Mouse (Mus musculus) limb, embryonic 10.5 days (tissue): ENCODE results near the gene Gm4952. TPM values are rescaled to one million over a fixed set of nuclear protein-coding genes. Genes with fewer than 3 reads are reported as not detected.
"Not testable (repeated sequence)": the region's sequence is repeated elsewhere in the genome, so short reads cannot be mapped to it uniquely, and the experiment has no call there.

ENCODE experiments used
- DNase-seq: peaks from one replicate; pipeline ENCODE4 v3.0.0-alpha.2; 2017; ENCODE audit warnings: low spot score
- H3K27ac ChIP-seq: fragments of 300-500 bp; sonication (generic); 2 replicates; pipeline ENCODE4 v1.5.1; 2016; ENCODE audit warnings: mild to moderate bottlenecking
- H3K27me3 ChIP-seq: fragments of 300-500 bp; sonication (generic); 2 replicates; pipeline ENCODE4 v1.6.1; 2016; ENCODE audit warnings: low read depth, mild to moderate bottlenecking; ENCODE audit not compliant: poor library complexity, severe bottlenecking
- H3K36me3 ChIP-seq: fragments of 300-500 bp; sonication (generic); 2 replicates; pipeline ENCODE4 v1.6.1; 2016; ENCODE audit warnings: mild to moderate bottlenecking, moderate library complexity
- H3K4me1 ChIP-seq: fragments of 300-500 bp; sonication (generic); 2 replicates; pipeline ENCODE4 v1.6.1; 2016
- H3K4me3 ChIP-seq: fragments of 300-500 bp; sonication (generic); 2 replicates; pipeline ENCODE4 v1.5.1; 2016; ENCODE audit warnings: mild to moderate bottlenecking, moderate library complexity
- H3K9me3 ChIP-seq: fragments of 300-500 bp; sonication (generic); replicated peaks from 2 replicates; pipeline ENCODE4 v1.6.1; 2016; ENCODE audit warnings: mild to moderate bottlenecking
- WGBS: fragments of 180-500 bp; shearing (Covaris S2); methylation state at CpG from one replicate; pipeline ENCODE4 v1.1.7; 2016; 5-methylcytosine and 5-hydroxymethylcytosine counted together
- polyA plus RNA-seq: library from polyadenylated mRNA; unstranded; fragments of >200 nt; fragmentation: Nextera tagmentation; extraction: Ambion mirVana; gene quantifications from 2 replicates; pipeline ENCODE4 v1.2.1, GENCODE M21; 2016

Gene Gm4952
- polyA plus RNA-seq, 1 experiment from 2014 or later, result not detected

DNA sequence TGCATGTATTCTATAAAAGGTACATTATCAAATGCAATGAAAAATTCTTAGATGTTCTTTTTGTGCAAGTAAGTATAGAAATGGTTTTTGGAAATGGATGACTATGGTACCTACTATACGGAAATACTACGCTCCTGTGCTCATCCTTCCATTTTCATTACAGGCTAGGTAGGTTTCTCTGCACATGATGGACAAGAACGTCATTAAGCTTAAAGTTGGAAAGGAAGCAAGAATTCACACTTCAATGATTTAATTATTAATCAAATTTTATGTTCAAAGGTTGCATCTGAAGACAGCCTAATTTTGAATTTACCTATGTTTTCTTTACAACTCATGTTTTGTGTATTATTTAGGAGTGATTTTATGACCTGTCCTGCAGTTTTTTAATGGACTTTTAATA is 34.5 kb downstream of the Gm4952 start:
- Histone ChIP-seq H3K4me1 (no peaks in the 10 kb centered on the region), H3K4me3 (no peak overlapping the region), H3K36me3 (no peaks in the 10 kb centered on the region), H3K27ac (no peak overlapping the region), H3K27me3 (no peaks in the 10 kb centered on the region), H3K9me3 (no peaks in the 10 kb centered on the region)
- no peak for DNase-seq
- 98% methylated on average over 3 of the region's 3 CpGs for WGBS

DNA sequence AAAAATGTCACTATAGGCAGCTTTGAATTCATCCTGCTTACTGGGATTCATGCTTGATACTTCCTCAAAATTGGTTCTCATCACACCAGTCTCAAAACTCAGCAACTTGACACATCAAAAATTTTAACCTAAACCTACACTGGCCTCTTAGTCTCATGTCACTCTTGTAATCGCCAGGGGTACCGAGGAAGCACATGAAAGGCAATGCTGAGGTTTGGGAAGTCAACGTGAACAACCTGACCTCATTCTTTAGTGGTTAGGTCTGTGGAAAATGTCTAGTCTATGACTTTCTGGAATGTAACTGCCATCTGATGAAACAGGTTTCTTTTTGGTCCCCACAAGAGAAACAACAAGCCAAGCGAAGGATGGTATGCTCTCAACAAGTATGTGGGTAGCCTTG is 35.2 kb downstream of the Gm4952 start:
- H3K27me3 ChIP-seq, result no peaks in the 10 kb centered on the region
- H3K4me1 ChIP-seq, result no peaks in the 10 kb centered on the region
- no peaks in the 10 kb centered on the region for H3K36me3 ChIP-seq
- DNase-seq, result no peak
- 84% methylated on average over 4 of the region's 4 CpGs for WGBS
- H3K27ac ChIP-seq, result no peak overlapping the region
- no peaks in the 10 kb centered on the region for H3K9me3 ChIP-seq
- H3K4me3 ChIP-seq, result no peak overlapping the region

DNA sequence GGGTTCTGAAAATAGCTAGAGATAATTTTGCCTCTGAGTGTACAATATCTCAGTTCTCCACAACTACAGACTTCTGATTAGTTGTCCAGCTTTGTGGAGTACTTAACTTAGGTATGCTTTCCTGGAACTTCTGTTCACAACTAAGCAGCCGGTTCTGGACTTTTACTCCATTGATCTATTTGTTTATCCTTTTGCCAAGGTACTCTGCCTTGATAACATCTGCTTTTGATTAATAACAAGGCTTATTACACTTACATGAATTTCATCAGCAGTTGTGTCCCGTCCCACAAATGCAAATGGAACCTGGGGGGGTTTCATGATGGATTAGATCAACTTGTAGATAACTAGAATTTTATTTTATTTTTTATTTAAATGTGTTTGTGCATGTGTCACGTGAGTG is 37.1 kb downstream of the Gm4952 start:
- H3K36me3 ChIP-seq, result no peaks in the 10 kb centered on the region
- WGBS, result 81% methylated on average over 3 of the region's 3 CpGs
- H3K27ac ChIP-seq, result no peak overlapping the region
- H3K27me3 ChIP-seq, result no peaks in the 10 kb centered on the region
- no peak overlapping the region for H3K4me3 ChIP-seq
- H3K4me1 ChIP-seq, result no peaks in the 10 kb centered on the region
- no peak for DNase-seq
- no peaks in the 10 kb centered on the region for H3K9me3 ChIP-seq

DNA sequence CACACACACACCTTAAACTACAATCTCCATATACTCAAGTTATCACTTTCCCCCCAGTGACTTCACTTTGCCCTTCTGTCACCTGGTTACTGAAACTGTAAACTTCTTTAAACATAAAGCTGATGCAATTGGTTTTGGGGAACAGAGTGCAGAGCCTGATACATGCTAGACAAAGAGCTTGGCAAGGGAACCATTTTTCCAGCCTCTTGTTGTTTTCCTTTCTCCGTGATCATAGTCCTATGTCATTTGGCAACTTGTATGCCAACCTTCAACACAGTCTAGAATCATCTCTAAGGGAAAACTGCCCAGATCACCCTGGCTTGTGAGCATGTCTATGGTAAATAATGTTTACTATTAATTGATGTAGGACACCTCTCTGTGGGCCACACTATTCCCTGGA is 38.3 kb downstream of the Gm4952 start:
- 88% methylated on average over 1 of the region's 1 CpGs for WGBS
- Histone ChIP-seq H3K4me1 (no peaks in the 10 kb centered on the region), H3K4me3 (no peak overlapping the region), H3K27me3 (no peaks in the 10 kb centered on the region), H3K9me3 (no peaks in the 10 kb centered on the region), H3K36me3 (no peaks in the 10 kb centered on the region), H3K27ac (no peak overlapping the region)
- DNase-seq, result no peak

DNA sequence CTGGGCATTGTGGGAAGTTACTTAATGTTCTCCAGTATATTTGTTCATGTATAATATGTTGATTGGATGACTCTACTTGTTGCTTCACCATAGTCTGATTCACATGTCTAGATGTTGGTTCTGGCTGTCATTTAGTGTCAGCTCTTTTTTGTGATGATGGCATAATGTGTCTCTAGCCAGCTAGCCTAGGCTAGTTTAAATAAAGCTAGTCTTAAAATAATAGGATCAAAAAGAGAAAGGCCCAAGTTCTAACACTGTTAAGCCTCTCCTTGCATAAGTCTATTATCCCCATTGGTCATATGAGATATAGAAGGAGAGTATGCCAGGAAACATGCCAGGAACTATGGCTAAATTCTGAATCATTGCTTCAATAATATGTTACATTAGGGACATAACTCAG is 49.7 kb downstream of the Gm4952 start:
- H3K4me3 ChIP-seq, result no peak overlapping the region
- H3K36me3 ChIP-seq, result no peaks in the 10 kb centered on the region
- H3K27me3 ChIP-seq, result no peaks in the 10 kb centered on the region
- DNase-seq, result no peak
- H3K9me3 ChIP-seq, result no peaks in the 10 kb centered on the region
- no peaks in the 10 kb centered on the region for H3K4me1 ChIP-seq
- no peak overlapping the region for H3K27ac ChIP-seq

DNA sequence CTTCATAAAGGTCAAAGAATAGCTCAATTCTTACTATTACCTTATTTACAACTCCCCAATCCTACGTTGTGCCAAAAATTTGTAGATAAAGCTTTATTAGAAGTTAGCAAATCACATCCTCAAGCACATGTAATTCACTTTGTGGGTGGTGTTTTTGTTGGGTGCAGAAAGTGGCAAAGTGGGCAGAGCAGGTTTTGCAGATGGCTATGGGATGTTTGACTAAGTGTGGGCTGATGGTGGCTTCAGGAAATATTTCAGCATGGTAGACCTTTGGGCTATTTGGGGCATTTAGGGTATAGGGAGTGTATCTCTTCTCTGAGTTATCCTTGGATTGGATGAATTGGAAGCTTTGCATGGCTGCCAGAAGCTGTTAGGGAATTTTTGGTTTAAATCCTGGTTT is 66.4 kb downstream of the Gm4952 start:
- WGBS, result 76% methylated on average over 1 of the region's 1 CpGs
- H3K4me3 ChIP-seq, result no peak overlapping the region
- DNase-seq, result no peak

DNA sequence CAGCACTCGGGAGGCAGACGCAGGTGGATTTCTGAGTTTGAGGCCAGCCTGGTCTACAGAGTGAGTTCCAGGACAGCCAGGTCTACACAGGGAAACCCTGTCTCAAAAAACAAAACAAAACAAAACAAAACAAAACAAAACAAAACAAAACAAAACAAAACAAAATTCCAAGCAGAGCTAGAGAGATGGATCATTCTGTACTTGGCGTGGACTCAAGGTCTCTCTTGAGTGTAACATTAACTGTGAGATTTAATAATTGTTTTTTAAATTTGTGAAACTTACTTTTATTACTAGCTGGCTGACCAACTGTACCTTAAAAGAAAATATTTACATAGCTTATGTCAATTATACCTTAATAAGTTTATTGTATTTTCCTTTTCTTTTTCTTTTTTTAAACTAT is 68.8 kb downstream of the Gm4952 start:
- not testable (repeated sequence) for H3K4me1 ChIP-seq, H3K27ac ChIP-seq, H3K4me3 ChIP-seq, H3K27me3 ChIP-seq, DNase-seq, H3K9me3 ChIP-seq, H3K36me3 ChIP-seq
- 93% methylated on average over 3 of the region's 3 CpGs for WGBS

More for the DNA sequence above, 66.4 kb downstream of the Gm4952 start:
- no peak overlapping the region for H3K27ac ChIP-seq
- no peaks in the 10 kb centered on the region for H3K9me3 ChIP-seq
- H3K4me1 ChIP-seq, result no peaks in the 10 kb centered on the region
- H3K36me3 ChIP-seq, result no peaks in the 10 kb centered on the region
- no peaks in the 10 kb centered on the region for H3K27me3 ChIP-seq

DNA sequence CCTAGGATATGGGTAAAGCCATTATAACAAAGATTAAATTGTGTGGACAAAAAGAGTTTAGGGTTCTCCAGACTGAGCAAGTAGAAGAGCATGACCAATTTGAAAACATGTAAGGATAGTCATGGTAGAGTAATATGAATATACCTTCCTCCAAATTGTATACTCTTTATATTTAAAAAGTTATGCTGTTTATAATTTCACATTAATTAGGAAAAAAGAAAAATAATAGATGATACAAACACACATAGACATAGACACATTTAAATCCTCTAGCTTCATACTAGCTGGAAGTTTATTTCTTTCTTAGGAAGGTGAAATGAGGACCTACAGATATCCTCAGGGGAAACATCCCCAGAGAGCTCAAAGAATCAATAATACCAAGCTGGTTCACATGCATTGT is 70.4 kb downstream of the Gm4952 start, which contains the start of gene Olfr1442:
Olfr1442 (plus strand) TSS at position 301 of the 400 bp plus-strand sequence.
- Histone ChIP-seq H3K36me3 (no peaks in the 10 kb centered on the region), H3K9me3 (no peaks in the 10 kb centered on the region), H3K27ac (no peak within 1 kb of the TSS), H3K4me3 (no peak within 1 kb of the TSS), H3K27me3 (no peaks in the 10 kb centered on the region), H3K4me1 (no peaks in the 10 kb centered on the region)
- DNase-seq, result no peak

DNA sequence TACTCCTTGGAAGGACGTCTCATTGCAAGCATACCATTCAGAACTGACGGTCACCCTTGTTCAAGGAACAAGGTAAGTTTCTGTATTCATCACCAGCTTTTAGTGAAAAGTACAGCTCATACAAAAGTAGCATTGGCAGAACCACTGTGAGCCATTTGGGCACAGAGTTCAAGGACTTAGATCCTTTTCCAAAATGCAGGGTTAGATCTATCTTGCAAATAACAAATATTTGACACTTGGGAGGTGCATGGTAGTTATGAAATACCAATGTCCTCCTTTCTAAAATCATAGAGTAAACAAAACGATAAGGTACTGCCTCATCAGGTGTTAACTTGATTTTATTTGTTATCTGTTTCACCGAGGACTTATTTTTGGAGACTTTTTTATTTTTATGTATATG is 71.3 kb downstream of the Gm4952 start:
- H3K9me3 ChIP-seq, result no peaks in the 10 kb centered on the region
- no peak overlapping the region for H3K27ac ChIP-seq
- no peak for DNase-seq
- WGBS, result 83% methylated on average over 4 of the region's 4 CpGs
- no peaks in the 10 kb centered on the region for H3K4me1 ChIP-seq
- H3K36me3 ChIP-seq, result no peaks in the 10 kb centered on the region
- no peak overlapping the region for H3K4me3 ChIP-seq
- H3K27me3 ChIP-seq, result no peaks in the 10 kb centered on the region

DNA sequence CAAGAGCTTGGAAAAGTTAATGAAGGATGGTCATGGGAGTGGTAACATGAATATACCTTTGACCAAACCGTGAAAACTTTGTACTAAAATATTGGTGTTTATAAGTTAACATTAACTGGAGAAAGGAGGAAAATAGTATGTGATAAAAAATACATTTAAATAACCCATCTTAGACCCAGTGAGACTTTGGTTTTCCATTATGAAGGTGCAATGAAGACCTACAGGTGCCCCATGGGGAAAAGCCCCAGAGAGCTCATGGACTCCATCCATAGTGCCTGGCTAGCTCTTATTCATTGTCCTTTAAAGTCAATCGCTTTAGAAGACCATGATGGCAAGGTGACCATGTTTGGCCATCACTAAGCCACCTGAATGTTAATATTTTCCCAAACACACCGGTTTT is 78.0 kb downstream of the Gm4952 start, which contains the start of gene Olfr1443:
Olfr1443 (plus strand) TSS at position 301 of the 400 bp plus-strand sequence.
- no peaks in the 10 kb centered on the region for H3K4me1 ChIP-seq
- no peaks in the 10 kb centered on the region for H3K27me3 ChIP-seq
- 66% methylated on average over 3 of the region's 3 CpGs for WGBS
- no peaks in the 10 kb centered on the region for H3K9me3 ChIP-seq
- H3K27ac ChIP-seq, result no peak within 1 kb of the TSS
- H3K36me3 ChIP-seq, result no peaks in the 10 kb centered on the region
- no peak within 1 kb of the TSS for H3K4me3 ChIP-seq
- DNase-seq, result no peak

Other genes with a start within 250 kb of the Gm4952 start
- gene Olfr1440, start 212.7 kb upstream of the Gm4952 start, polyA plus RNA-seq, result not detected in 2 replicates
- gene Olfr1441, start 182.5 kb upstream of the Gm4952 start, polyA plus RNA-seq, result not detected in 2 replicates
- not detected in 2 replicates for gene Pfpl, start 172.1 kb upstream of the Gm4952 start, polyA plus RNA-seq
- gene Mpeg1, start 139.2 kb upstream of the Gm4952 start, polyA plus RNA-seq, result 0.05 and 0.08 TPM in 2 replicates
- 1.8 and 2.3 TPM in 2 replicates for gene Dtx4, start 98.5 kb upstream of the Gm4952 start, polyA plus RNA-seq
- 11.5 and 15.4 TPM in 2 replicates for gene Fam111a, start 54.2 kb upstream of the Gm4952 start, polyA plus RNA-seq
- not detected in 2 replicates for gene Glyat, start 33.3 kb downstream of the Gm4952 start, polyA plus RNA-seq
- gene Olfr1442, start 70.5 kb downstream of the Gm4952 start, polyA plus RNA-seq, result not detected in 2 replicates
- not detected in 2 replicates for gene Olfr1443, start 78.1 kb downstream of the Gm4952 start, polyA plus RNA-seq
- not detected in 2 replicates for gene Keg1, start 95.8 kb downstream of the Gm4952 start, polyA plus RNA-seq
- gene Cntf, start 165.7 kb downstream of the Gm4952 start, polyA plus RNA-seq, result 1.8 and 2.2 TPM in 2 replicates
- 11.0 and 13.5 TPM in 2 replicates for gene Zfp91, start 196.2 kb downstream of the Gm4952 start, polyA plus RNA-seq
- 0.68 and 0.78 TPM in 2 replicates for gene Lpxn, start 196.2 kb downstream of the Gm4952 start, polyA plus RNA-seq
- not detected in 2 replicates for gene Gm5244, start 246.7 kb downstream of the Gm4952 start, polyA plus RNA-seq